ENCODE assay signal across 8 mouse cellular contexts in the genomic region with DNA sequence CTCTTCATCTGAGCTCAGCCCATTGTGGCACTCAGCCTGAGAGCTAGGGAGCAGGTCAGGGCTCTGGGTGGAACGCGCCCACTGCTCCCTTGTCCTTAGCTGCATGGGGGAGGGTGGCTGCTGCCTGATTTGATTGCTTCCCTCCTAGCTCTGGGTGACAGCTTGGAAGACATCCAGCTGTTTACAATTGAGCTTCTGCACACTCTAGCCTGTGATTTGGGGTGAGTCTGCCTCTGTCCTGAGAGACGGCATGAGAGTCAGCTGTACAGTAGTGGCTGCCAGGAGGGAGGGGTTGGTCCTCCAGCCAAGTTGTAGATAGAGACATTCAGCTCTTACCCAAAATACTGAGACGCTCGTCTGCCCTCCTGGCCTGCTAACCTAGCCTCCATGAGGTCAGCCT. TPM values are rescaled to one million over a fixed set of nuclear protein-coding genes. Genes with fewer than 3 reads are reported as not detected.
DNase-seq lines count a peak whose midpoint lies in the region; ATAC-seq and TF ChIP-seq lines count a peak whose summit lies in the region.

No protein-coding gene starts in this region.

- H3K9ac ChIP-seq in liver, embryonic 11.5 days (ENCODE audit: low read depth, low read length): no peak overlapping the region
- peak overlapping the region; percentile 16; the same call in 1 of the 2 replicates for H3K9ac ChIP-seq in embryonic facial prominence, embryonic 12.5 days
- H3K9ac ChIP-seq in heart, embryonic 13.5 days: peak overlapping the region; percentile 70
- no peak overlapping the region for H3K9ac ChIP-seq in kidney, embryonic 15.5 days
- no peak overlapping the region for H3K9ac ChIP-seq in liver, postnatal 0 days (replicated peaks)

- no peaks in the 10 kb centered on the region for H3K9me3 ChIP-seq in liver, embryonic 11.5 days (ENCODE audit: control insufficient read depth, low read length)
- no peaks in the 10 kb centered on the region for H3K9me3 ChIP-seq in embryonic facial prominence, embryonic 12.5 days
- no peaks in the 10 kb centered on the region for H3K9me3 ChIP-seq in heart, embryonic 13.5 days
- no peaks in the 10 kb centered on the region for H3K9me3 ChIP-seq in kidney, embryonic 15.5 days (replicated peaks)
- H3K9me3 ChIP-seq in liver, postnatal 0 days (ENCODE audit: low read length): no peaks in the 10 kb centered on the region

- TF ChIP-seq CTCF in liver, postnatal 0 days (IDR thresholded peaks at IDR 0.05; ENCODE audit: low read depth): no peak
- no peak for TF ChIP-seq CTCF in olfactory bulb, adult 2 months (IDR thresholded peaks at IDR 0.05; ENCODE audit: insufficient read depth, low read depth, low read length)

- no peak overlapping the region for H3K4me2 ChIP-seq in liver, embryonic 11.5 days
- H3K4me2 ChIP-seq in embryonic facial prominence, embryonic 12.5 days (replicated peaks): no peak overlapping the region; the same call in 1 of the 2 replicates
- peak overlapping the region; percentile 52 for H3K4me2 ChIP-seq in heart, embryonic 13.5 days
- peak overlapping the region; percentile 43 for H3K4me2 ChIP-seq in kidney, embryonic 15.5 days
- H3K4me2 ChIP-seq in liver, postnatal 0 days (ENCODE audit: low read depth, low read length): peak overlapping the region; percentile 24; the same call in 1 of the 2 replicates

- no peak overlapping the region for H3K4me3 ChIP-seq in liver, embryonic 11.5 days (ENCODE audit: low read depth, low read length)
- no peak overlapping the region for H3K4me3 ChIP-seq in embryonic facial prominence, embryonic 12.5 days
- 0 out of 2 replicates have a peak overlapping the region, but pooled peaks have one; percentile 19 for H3K4me3 ChIP-seq in heart, embryonic 13.5 days
- 0 out of 2 replicates have a peak overlapping the region, but pooled peaks have one; percentile 9 for H3K4me3 ChIP-seq in kidney, embryonic 15.5 days (replicated peaks)
- H3K4me3 ChIP-seq in liver, postnatal 0 days (ENCODE audit: low read depth, low read length): no peak overlapping the region
- no peak overlapping the region for H3K4me3 ChIP-seq in olfactory bulb, adult 2 months (ENCODE audit: insufficient read depth, low read depth, low read length)

- no peak overlapping the region for H3K27ac ChIP-seq in liver, embryonic 11.5 days (ENCODE audit: low read depth, low read length)
- H3K27ac ChIP-seq in embryonic facial prominence, embryonic 12.5 days: peak overlapping the region; percentile 50; the same call in 1 of the 2 replicates
- H3K27ac ChIP-seq in heart, embryonic 13.5 days (replicated peaks): peak overlapping the region; percentile 92
- peak overlapping the region; percentile 94 for H3K27ac ChIP-seq in kidney, embryonic 15.5 days
- H3K27ac ChIP-seq in liver, postnatal 0 days (ENCODE audit: low read depth): peak overlapping the region; percentile 71
- H3K27ac ChIP-seq in olfactory bulb, adult 2 months (ENCODE audit: insufficient read depth, low read depth, low read length): peak overlapping the region; percentile 70

- peak; percentile 43 for DNase-seq in liver
- DNase-seq in liver, embryonic 11.5 days (ENCODE audit: low spot score): no peak
- peak; percentile 69 for DNase-seq in liver, postnatal 0 days
- DNase-seq in embryo, embryonic 11 days: no peak

- no peak for TF ChIP-seq POLR2A in olfactory bulb, adult 2 months (IDR thresholded peaks at IDR 0.05; ENCODE audit: insufficient read depth, low read depth, low read length)

- WGBS in liver, embryonic 11.5 days: 63% methylated on average over 5 of the region's 5 CpGs
- WGBS in embryonic facial prominence, embryonic 12.5 days: 28% methylated on average over 5 of the region's 5 CpGs
- WGBS in heart, embryonic 13.5 days: 12% methylated on average over 5 of the region's 5 CpGs
- 14% methylated on average over 5 of the region's 5 CpGs for WGBS in kidney, embryonic 15.5 days
- WGBS in liver, postnatal 0 days (ENCODE audit: insufficient replicate concordance): 41% methylated on average over 5 of the region's 5 CpGs
- WGBS in olfactory bulb, adult 2 months: 5% methylated on average over 5 of the region's 5 CpGs

- H3K36me3 ChIP-seq in liver, embryonic 11.5 days (ENCODE audit: control insufficient read depth, insufficient read depth, low read length): peaks cover 3% of the 10 kb centered on the region; the same call in 1 of the 2 replicates
- 0 out of 2 replicates have a peak, but pooled peaks cover 15% of the 10 kb centered on the region for H3K36me3 ChIP-seq in embryonic facial prominence, embryonic 12.5 days
- H3K36me3 ChIP-seq in heart, embryonic 13.5 days: peaks cover 21% of the 10 kb centered on the region
- peaks cover 8% of the 10 kb centered on the region for H3K36me3 ChIP-seq in kidney, embryonic 15.5 days
- no peaks in the 10 kb centered on the region; the same call in none of the 2 replicates for H3K36me3 ChIP-seq in liver, postnatal 0 days (replicated peaks; ENCODE audit: insufficient read depth, low read length)

- no peaks in the 10 kb centered on the region for H3K27me3 ChIP-seq in liver, embryonic 11.5 days (replicated peaks; ENCODE audit: control insufficient read depth, insufficient read depth, low read length)
- H3K27me3 ChIP-seq in embryonic facial prominence, embryonic 12.5 days: no peaks in the 10 kb centered on the region
- no peaks in the 10 kb centered on the region for H3K27me3 ChIP-seq in heart, embryonic 13.5 days (replicated peaks)
- H3K27me3 ChIP-seq in kidney, embryonic 15.5 days: no peaks in the 10 kb centered on the region
- no peaks in the 10 kb centered on the region for H3K27me3 ChIP-seq in liver, postnatal 0 days (ENCODE audit: insufficient read depth, low read length)

- 0 out of 2 replicates have a peak, but pooled peaks have one; percentile 26 for TF ChIP-seq EP300 in liver, postnatal 0 days (IDR thresholded peaks at IDR 0.05; ENCODE audit: low read depth)

- no peak for ATAC-seq in liver, embryonic 11.5 days (replicated peaks; ENCODE audit: low FRiP score)
- ATAC-seq in embryonic facial prominence, embryonic 12.5 days (ENCODE audit: insufficient number of reproducible peaks, insufficient read depth, low FRiP score, low TSS enrichment): no peak
- ATAC-seq in heart, embryonic 13.5 days (ENCODE audit: extremely low read depth, insufficient number of reproducible peaks, low FRiP score, low TSS enrichment): peak; percentile 50; the same call in 1 of the 2 replicates
- ATAC-seq in kidney, embryonic 15.5 days (replicated peaks; ENCODE audit: low FRiP score): peak; percentile 80
- ATAC-seq in liver, postnatal 0 days: peak; percentile 85

- peaks cover 49% of the 10 kb centered on the region for H3K4me1 ChIP-seq in liver, embryonic 11.5 days (replicated peaks; ENCODE audit: control insufficient read depth, insufficient read depth, low read length)
- peaks cover 86% of the 10 kb centered on the region for H3K4me1 ChIP-seq in embryonic facial prominence, embryonic 12.5 days
- peaks cover 90% of the 10 kb centered on the region for H3K4me1 ChIP-seq in heart, embryonic 13.5 days
- peaks cover 89% of the 10 kb centered on the region for H3K4me1 ChIP-seq in kidney, embryonic 15.5 days
- H3K4me1 ChIP-seq in liver, postnatal 0 days (ENCODE audit: insufficient read depth): peaks cover 50% of the 10 kb centered on the region
- peaks cover 51% of the 10 kb centered on the region for H3K4me1 ChIP-seq in olfactory bulb, adult 2 months (ENCODE audit: control insufficient read depth, insufficient read depth, low read length)

RNA-seq across cellular contexts. Expression of a gene that starts 20.9 kb away (rescaled TPM):
- polyA plus RNA-seq in liver, embryonic 11.5 days (2014; fragmentation: Nextera tagmentation; extraction: Ambion mirVana): 0.14 TPM in 1 of 2 replicates, not detected in the other
- 0.18 and 0.19 TPM in 2 replicates for polyA plus RNA-seq in embryonic facial prominence, embryonic 12.5 days (2016; fragmentation: Nextera tagmentation; extraction: Ambion mirVana)
- 0.09 TPM in 2 replicates for polyA plus RNA-seq in heart, embryonic 13.5 days (2015; fragmentation: Nextera tagmentation; extraction: Ambion mirVana)
- polyA plus RNA-seq in kidney, embryonic 15.5 days (2015; fragmentation: Nextera tagmentation; extraction: Ambion mirVana): 0.22 and 0.28 TPM in 2 replicates
- polyA plus RNA-seq in liver, postnatal 0 days (2015; fragmentation: Nextera tagmentation; extraction: Ambion mirVana): not detected in 2 replicates
- polyA plus RNA-seq in olfactory bulb, adult 2 months (2012; ENCODE audit: insufficient read depth, insufficient read length, low replicate concordance, missing spikeins): not detected in 2 replicates

Comparison
In these comparisons a context has a peak if more than half of its experiments do, and no peak if none do; other contexts are left out.
1. DNase-seq: peak in liver (single experiment) and liver, postnatal 0 days (single experiment); none in liver, embryonic 11.5 days (single experiment) and embryo, embryonic 11 days (single experiment).
2. ATAC-seq: peak in heart, embryonic 13.5 days (single experiment), kidney, embryonic 15.5 days (single experiment) and liver, postnatal 0 days (single experiment); none in liver, embryonic 11.5 days (single experiment) and embryonic facial prominence, embryonic 12.5 days (single experiment).
3. H3K4me2 ChIP-seq: peak in heart, embryonic 13.5 days (single experiment), kidney, embryonic 15.5 days (single experiment) and liver, postnatal 0 days (single experiment); none in liver, embryonic 11.5 days (single experiment) and embryonic facial prominence, embryonic 12.5 days (single experiment).
4. H3K4me3 ChIP-seq: peak in heart, embryonic 13.5 days (single experiment) and kidney, embryonic 15.5 days (single experiment); none in liver, embryonic 11.5 days (single experiment), embryonic facial prominence, embryonic 12.5 days (single experiment), liver, postnatal 0 days (single experiment) and olfactory bulb, adult 2 months (single experiment).
5. H3K9ac ChIP-seq: peak in embryonic facial prominence, embryonic 12.5 days (single experiment) and heart, embryonic 13.5 days (single experiment); none in liver, embryonic 11.5 days (single experiment), kidney, embryonic 15.5 days (single experiment) and liver, postnatal 0 days (single experiment).